Mouse (Mus musculus) C2C12 (cell line): ENCODE data around the gene Ubxn6.

Experiments used
- CTCF ChIP-seq: IDR thresholded peaks from one replicate; pipeline ENCODE4 v1.5.1; 2011; ENCODE audit not compliant: control insufficient read depth, insufficient read depth, insufficient read length
- MAX ChIP-seq: IDR thresholded peaks from one replicate; pipeline ENCODE4 v1.6.1; 2011; ENCODE audit warnings: mild to moderate bottlenecking, control low read depth

GRCm38 (mm10) chr17:56077523-56077922, 2.7 kb upstream of the Ubxn6 start:
- TF ChIP-seq CTCF = no peak
- TF ChIP-seq MAX = no peak
